Mouse (Mus musculus) ES-Bruce4 (cell line): ENCODE results near the gene Pik3r4.

Source experiments
- CTCF ChIP-seq: IDR thresholded peaks from one replicate; pipeline ENCODE4 v1.8.1; 2011; ENCODE audit warnings: low read depth, low read length
- POLR2A ChIP-seq: IDR thresholded peaks from one replicate; pipeline ENCODE4 v1.8.1; 2011; ENCODE audit warnings: low read length; ENCODE audit not compliant: insufficient read depth

GRCm38 (mm10) chr9:105658216-105658615 lies 15.4 kb downstream of the Pik3r4 start:
- TF ChIP-seq CTCF (no peak), POLR2A (no peak)
